Mouse (Mus musculus) heart, postnatal 0 days (tissue): ENCODE data around the gene Plekhm2.

Source experiments
- CTCF ChIP-seq: IDR thresholded peaks from 2 replicates; pipeline ENCODE4 v1.5.1; 2016; ENCODE audit warnings: antibody characterized with exemption, control low read depth, low read depth
- EP300 ChIP-seq: IDR thresholded peaks from 2 replicates; pipeline ENCODE4 v1.6.1; 2016; ENCODE audit warnings: antibody characterized with exemption, low read depth

GRCm38 (mm10) chr4:141654509-141654908, 10.2 kb downstream of the Plekhm2 start:
- TF ChIP-seq CTCF (no peak), EP300 (no peak)
